Mouse (Mus musculus) heart, embryonic 15.5 days (tissue): ENCODE results near the gene Ctsl. TPM values are rescaled to one million over a fixed set of nuclear protein-coding genes. Genes with fewer than 3 reads are reported as not detected.

Experiments
- ATAC-seq: fragments of 200-750 bp; cut with Nextera tagmentation; replicated peaks from 2 replicates; pipeline ENCODE4 v1.8.0; 2017; ENCODE audit warnings: low read depth, moderate TSS enrichment; ENCODE audit not compliant: insufficient number of reproducible peaks, insufficient read depth, low FRiP score
- H3K27ac ChIP-seq: fragments of 300-500 bp; sonication (generic); 2 replicates; pipeline ENCODE4 v1.5.1; 2015; ENCODE audit warnings: mild to moderate bottlenecking, inconsistent platforms
- H3K27me3 ChIP-seq: fragments of 300-500 bp; sonication (generic); 2 replicates; pipeline ENCODE4 v1.6.1; 2015; ENCODE audit warnings: inconsistent platforms
- H3K36me3 ChIP-seq: fragments of 300-500 bp; sonication (generic); 2 replicates; pipeline ENCODE4 v1.6.1; 2015; ENCODE audit warnings: mild to moderate bottlenecking, inconsistent platforms
- H3K4me1 ChIP-seq: fragments of 300-500 bp; sonication (generic); replicated peaks from 2 replicates; pipeline ENCODE4 v1.6.1; 2015; ENCODE audit warnings: inconsistent platforms
- H3K4me2 ChIP-seq: fragments of 300-500 bp; sonication (generic); 2 replicates; pipeline ENCODE4 v1.6.1; 2015; ENCODE audit warnings: inconsistent platforms, mild to moderate bottlenecking, moderate library complexity
- H3K4me3 ChIP-seq: fragments of 300-500 bp; sonication (generic); 2 replicates; pipeline ENCODE4 v1.5.1; 2015; ENCODE audit warnings: mild to moderate bottlenecking, inconsistent platforms
- H3K9ac ChIP-seq: fragments of 300-500 bp; sonication (generic); 2 replicates; pipeline ENCODE4 v1.6.1; 2015; ENCODE audit warnings: mild to moderate bottlenecking, inconsistent platforms
- H3K9me3 ChIP-seq: fragments of 300-500 bp; sonication (generic); replicated peaks from 2 replicates; pipeline ENCODE4 v1.6.1; 2016; ENCODE audit warnings: inconsistent platforms
- WGBS: fragments of 180-500 bp; shearing (Covaris S2); methylation state at CpG from one replicate; pipeline ENCODE4 v1.1.7; 2015; ENCODE audit warnings: mixed read lengths; 5-methylcytosine and 5-hydroxymethylcytosine counted together
- polyA plus RNA-seq: library from polyadenylated mRNA; unstranded; fragments of >200 nt; fragmentation: Nextera tagmentation; extraction: Ambion mirVana; gene quantifications from 2 replicates; pipeline ENCODE4 v1.2.1, GENCODE M21; 2015

Ctsl gene
- polyA plus RNA-seq, 1 experiment from 2014 or later, result 246 TPM

GRCm38 (mm10) chr13:64312916-64313289 is 57.8 kb downstream of the Ctsl start:
- Histone ChIP-seq H3K4me2 (peak overlapping the region; percentile 62), H3K36me3 (peaks cover 9% of the 10 kb centered on the region), H3K9me3 (no peaks in the 10 kb centered on the region), H3K27ac (peak overlapping the region; percentile 98), H3K9ac (peak overlapping the region; percentile 40; the same call in 1 of the 2 replicates), H3K27me3 (no peaks in the 10 kb centered on the region), H3K4me3 (peak overlapping the region; percentile 81), H3K4me1 (peaks cover 27% of the 10 kb centered on the region)
- ATAC-seq, result no peak
- 0% methylated on average over 2 of the region's 2 CpGs for WGBS

- Histone ChIP-seq H3K4me2 (peak within 1 kb of the TSS; percentile 62), H3K4me3 (peak within 1 kb of the TSS; percentile 81), H3K27ac (peak within 1 kb of the TSS; percentile 98), H3K9me3 (no peaks in the 10 kb centered on the region), H3K9ac (peak within 1 kb of the TSS; percentile 83), H3K36me3 (peaks cover 16% of the 10 kb centered on the region), H3K27me3 (no peaks in the 10 kb centered on the region), H3K4me1 (peaks cover 27% of the 10 kb centered on the region)
- under 1% methylated on average over 74 of the region's 74 CpGs for WGBS
- ATAC-seq, result peak; percentile 89
These were observed 58.4 kb downstream of the Ctsl start, which contains the start of gene Aaed1 for GRCm38 (mm10) chr13:64312024-64312915. Gene Aaed1, minus strand, starts transcription at chr13:64312710.

- Histone ChIP-seq H3K27ac (peak overlapping the region; percentile 98), H3K9ac (peak overlapping the region; percentile 83), H3K4me1 (peaks cover 27% of the 10 kb centered on the region), H3K36me3 (peaks cover 22% of the 10 kb centered on the region), H3K4me2 (peak overlapping the region; percentile 62), H3K9me3 (no peaks in the 10 kb centered on the region), H3K4me3 (peak overlapping the region; percentile 81), H3K27me3 (no peaks in the 10 kb centered on the region)
- 33% methylated on average over 1 of the region's 1 CpGs for WGBS
- ATAC-seq, result no peak
These were observed 59.4 kb downstream of the Ctsl start for GRCm38 (mm10) chr13:64311266-64311665.

GRCm38 (mm10) chr13:64310585-64310984 is 60.1 kb downstream of the Ctsl start:
- Histone ChIP-seq H3K4me2 (peak overlapping the region; percentile 62), H3K9me3 (no peaks in the 10 kb centered on the region), H3K27ac (peak overlapping the region; percentile 71), H3K27me3 (no peaks in the 10 kb centered on the region), H3K4me1 (peaks cover 25% of the 10 kb centered on the region), H3K4me3 (peak overlapping the region; percentile 81), H3K36me3 (peaks cover 22% of the 10 kb centered on the region), H3K9ac (peak overlapping the region; percentile 7; the same call in 1 of the 2 replicates)
- 28% methylated on average over 6 of the region's 6 CpGs for WGBS
- ATAC-seq, result no peak

GRCm38 (mm10) chr13:64309842-64310241 is 60.8 kb downstream of the Ctsl start:
- peak overlapping the region; percentile 71 for H3K27ac ChIP-seq
- H3K4me1 ChIP-seq, result peaks cover 25% of the 10 kb centered on the region
- H3K9me3 ChIP-seq, result no peaks in the 10 kb centered on the region
- H3K4me2 ChIP-seq, result peak overlapping the region; percentile 62
- 51% methylated on average over 11 of the region's 11 CpGs for WGBS
- peaks cover 22% of the 10 kb centered on the region for H3K36me3 ChIP-seq
- ATAC-seq, result no peak
- H3K27me3 ChIP-seq, result no peaks in the 10 kb centered on the region
- no peak overlapping the region for H3K4me3 ChIP-seq
- no peak overlapping the region for H3K9ac ChIP-seq

Other genes with a start within 250 kb of the Ctsl start
- 4.3 and 5.0 TPM in 2 replicates for gene Slc35d2, start 241.5 kb downstream of the Ctsl start, polyA plus RNA-seq
- gene Zfp367, start 217.7 kb downstream of the Ctsl start, polyA plus RNA-seq, result 25.2 and 25.6 TPM in 2 replicates
- 49.1 and 55.9 TPM in 2 replicates for gene Habp4, start 209.1 kb downstream of the Ctsl start, polyA plus RNA-seq
- 12.1 and 12.7 TPM in 2 replicates for gene Cdc14b, start 95.6 kb downstream of the Ctsl start, polyA plus RNA-seq
- gene Aaed1, start 58.2 kb downstream of the Ctsl start, polyA plus RNA-seq, result 69.2 and 70.0 TPM in 2 replicates
- gene Cdk20, start 61.4 kb upstream of the Ctsl start, polyA plus RNA-seq, result 6.0 and 10.5 TPM in 2 replicates
- not detected in 2 replicates for gene Fam240b, start 126.9 kb upstream of the Ctsl start, polyA plus RNA-seq